Mouse (Mus musculus) erythroblast, embryonic 14.5 days (primary cell): Measurements from ENCODE around the gene Dnajb14.

Experiments used
- GATA1 ChIP-seq: IDR thresholded peaks from 2 replicates; pipeline ENCODE4 v1.6.1; 2012; ENCODE audit warnings: low read length, inconsistent platforms, mixed read lengths
- TAL1 ChIP-seq: IDR thresholded peaks from 3 replicates; pipeline ENCODE4 v1.6.1; 2012; ENCODE audit warnings: low read length, inconsistent platforms, mixed read lengths

- no peak for TF ChIP-seq GATA1
- TF ChIP-seq TAL1, result no peak
Measured at GRCm38 (mm10) chr3:137831156-137831555, 36.3 kb upstream of the Dnajb14 start.
